In the genomic region with DNA sequence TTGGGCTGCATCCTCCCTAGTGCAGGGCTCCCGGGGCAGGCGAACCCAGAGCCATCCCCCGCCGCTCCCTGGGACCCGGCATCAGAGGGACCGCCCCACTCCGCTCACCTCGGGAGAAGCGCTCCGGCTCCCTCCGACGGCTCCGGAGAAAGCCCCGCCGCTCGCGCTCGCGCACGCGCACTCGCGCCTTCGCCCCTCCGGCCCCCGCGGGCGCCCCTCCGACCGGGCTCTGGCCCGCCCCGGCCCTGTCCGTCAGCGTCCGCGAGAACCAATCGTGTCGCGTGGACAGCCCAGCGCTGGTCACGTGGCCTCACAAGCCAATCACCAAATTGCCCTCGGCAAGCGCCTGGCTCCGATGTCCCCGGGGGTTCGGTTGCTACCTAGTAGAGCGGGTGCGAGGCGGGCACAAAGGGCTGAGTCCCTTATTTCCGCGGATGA, we compare ENCODE assay signal across 8 mouse cellular contexts. TPM values are rescaled to one million over a fixed set of nuclear protein-coding genes. Genes with fewer than 3 reads are reported as not detected.
DNase-seq lines count a peak whose midpoint lies in the region; ATAC-seq and TF ChIP-seq lines count a peak whose summit lies in the region.

A gene (minus strand): TSS at position 191 of the 438 bp plus-strand sequence.

- peaks cover 2% of the 10 kb centered on the region; the same call in 1 of the 2 replicates for H3K9me3 ChIP-seq in erythroblast, embryonic 14.5 days (ENCODE audit: control insufficient read depth, low read length)
- no peaks in the 10 kb centered on the region for H3K9me3 ChIP-seq in forebrain, embryonic 13.5 days (replicated peaks)
- no peaks in the 10 kb centered on the region for H3K9me3 ChIP-seq in liver, embryonic 14.5 days (ENCODE audit: control insufficient read depth, low read length)
- no peaks in the 10 kb centered on the region for H3K9me3 ChIP-seq in neural tube, embryonic 13.5 days
- no peaks in the 10 kb centered on the region for H3K9me3 ChIP-seq in stomach, postnatal 0 days (ENCODE audit: control insufficient read depth, low read length)

- under 1% methylated on average over 49 of the region's 51 CpGs for WGBS in forebrain, embryonic 13.5 days
- under 1% methylated on average over 45 of the region's 51 CpGs for WGBS in liver, embryonic 14.5 days (ENCODE audit: insufficient replicate concordance)
- WGBS in neural tube, embryonic 13.5 days, result under 1% methylated on average over 43 of the region's 51 CpGs
- WGBS in stomach, postnatal 0 days, result under 1% methylated on average over 45 of the region's 51 CpGs

- peak; percentile 89 to 91 for DNase-seq in heart, postnatal 10 days
- DNase-seq in kidney, postnatal 4 days, result peak; percentile 91 to 94
- peak; percentile 4 to 7 (median 5) for DNase-seq in liver, embryonic 14.5 days (ENCODE audit: low read depth in 3 of 3, low spot score in 3 of 3)
- peak; percentile 84 for DNase-seq in stomach, postnatal 0 days (ENCODE audit: low spot score)

- H3K4me3 ChIP-seq in erythroblast, embryonic 14.5 days (replicated peaks), result peak within 1 kb of the TSS; percentile 46
- H3K4me3 ChIP-seq in forebrain, embryonic 13.5 days, result peak within 1 kb of the TSS; percentile 70
- peak within 1 kb of the TSS; percentile 25 to 43 for H3K4me3 ChIP-seq in liver, embryonic 14.5 days (ENCODE audit: insufficient read depth in 1 of 2, low read depth in 2 of 2, low read length in 2 of 2)
- peak within 1 kb of the TSS; percentile 87 for H3K4me3 ChIP-seq in neural tube, embryonic 13.5 days
- H3K4me3 ChIP-seq in stomach, postnatal 0 days (ENCODE audit: low read depth, low read length), result peak within 1 kb of the TSS; percentile 55

- no peaks in the 10 kb centered on the region for H3K36me3 ChIP-seq in erythroblast, embryonic 14.5 days (ENCODE audit: control insufficient read depth)
- H3K36me3 ChIP-seq in forebrain, embryonic 13.5 days (ENCODE audit: poor library complexity, severe bottlenecking), result no peaks in the 10 kb centered on the region
- H3K36me3 ChIP-seq in liver, embryonic 14.5 days (replicated peaks; ENCODE audit: control insufficient read depth, insufficient read depth, low read depth), result no peaks in the 10 kb centered on the region
- no peaks in the 10 kb centered on the region for H3K36me3 ChIP-seq in neural tube, embryonic 13.5 days
- no peaks in the 10 kb centered on the region for H3K36me3 ChIP-seq in stomach, postnatal 0 days (ENCODE audit: control insufficient read depth, insufficient read depth, low read length)

- H3K4me1 ChIP-seq in erythroblast, embryonic 14.5 days (ENCODE audit: control insufficient read depth), result peaks cover 4% of the 10 kb centered on the region
- peaks cover 28% of the 10 kb centered on the region for H3K4me1 ChIP-seq in forebrain, embryonic 13.5 days
- no peaks in the 10 kb centered on the region for H3K4me1 ChIP-seq in liver, embryonic 14.5 days (replicated peaks; ENCODE audit: control insufficient read depth in 2 of 2, insufficient read depth in 2 of 2, low read length in 1 of 2)
- H3K4me1 ChIP-seq in neural tube, embryonic 13.5 days (replicated peaks), result peaks cover 46% of the 10 kb centered on the region
- no peaks in the 10 kb centered on the region; the same call in 1 of the 2 replicates for H3K4me1 ChIP-seq in stomach, postnatal 0 days (replicated peaks; ENCODE audit: control insufficient read depth, insufficient read depth)

- no peak for TF ChIP-seq EP300 in liver, embryonic 14.5 days (IDR thresholded peaks at IDR 0.05; ENCODE audit: low read depth)
- TF ChIP-seq EP300 in stomach, postnatal 0 days (optimal IDR thresholded peaks at IDR 0.05), result no peak

- H3K4me2 ChIP-seq in forebrain, embryonic 13.5 days, result peak within 1 kb of the TSS; percentile 78
- peak within 1 kb of the TSS; percentile 53 for H3K4me2 ChIP-seq in liver, embryonic 14.5 days (ENCODE audit: low read depth)
- H3K4me2 ChIP-seq in neural tube, embryonic 13.5 days, result peak within 1 kb of the TSS; percentile 85
- peak within 1 kb of the TSS; percentile 86 for H3K4me2 ChIP-seq in stomach, postnatal 0 days (replicated peaks; ENCODE audit: low read depth)

- peaks cover 43% of the 10 kb centered on the region for H3K27me3 ChIP-seq in erythroblast, embryonic 14.5 days (ENCODE audit: control insufficient read depth)
- peaks cover 23% of the 10 kb centered on the region for H3K27me3 ChIP-seq in forebrain, embryonic 13.5 days
- H3K27me3 ChIP-seq in liver, embryonic 14.5 days (ENCODE audit: control insufficient read depth, insufficient read depth, low read length), result peaks cover 33% of the 10 kb centered on the region
- peaks cover 18% of the 10 kb centered on the region for H3K27me3 ChIP-seq in neural tube, embryonic 13.5 days
- peaks cover 2% of the 10 kb centered on the region; the same call in 1 of the 2 replicates for H3K27me3 ChIP-seq in stomach, postnatal 0 days (ENCODE audit: control insufficient read depth, insufficient read depth, low read length)

- TF ChIP-seq CTCF in liver, embryonic 14.5 days (IDR thresholded peaks at IDR 0.05; ENCODE audit: low read depth), result no peak
- TF ChIP-seq CTCF in stomach, postnatal 0 days (IDR thresholded peaks at IDR 0.05; ENCODE audit: low read depth), result no peak

- ATAC-seq in erythroblast, adult 5-6 weeks (replicated peaks; ENCODE audit: low FRiP score, poor library complexity, severe bottlenecking), result no peak
- peak; percentile 97 for ATAC-seq in forebrain, embryonic 13.5 days
- ATAC-seq in liver, embryonic 14.5 days (ENCODE audit: insufficient read depth), result peak; percentile 79
- ATAC-seq in neural tube, embryonic 13.5 days (ENCODE audit: low read depth), result peak; percentile 95
- peak; percentile 95 for ATAC-seq in stomach, postnatal 0 days (ENCODE audit: low FRiP score, low TSS enrichment)

- peak within 1 kb of the TSS; percentile 68 for H3K27ac ChIP-seq in forebrain, embryonic 13.5 days
- no peak within 1 kb of the TSS for H3K27ac ChIP-seq in liver, embryonic 14.5 days
- peak within 1 kb of the TSS; percentile 80 for H3K27ac ChIP-seq in neural tube, embryonic 13.5 days (replicated peaks)
- no peak within 1 kb of the TSS for H3K27ac ChIP-seq in stomach, postnatal 0 days (replicated peaks)

- intact Hi-C loops in heart, postnatal 10 days (cut with DNase I), result no loop called here

- peak within 1 kb of the TSS; percentile 94 for H3K9ac ChIP-seq in forebrain, embryonic 13.5 days
- no peak within 1 kb of the TSS for H3K9ac ChIP-seq in liver, embryonic 14.5 days (replicated peaks)
- H3K9ac ChIP-seq in neural tube, embryonic 13.5 days, result peak within 1 kb of the TSS; percentile 90
- peak within 1 kb of the TSS; percentile 52 for H3K9ac ChIP-seq in stomach, postnatal 0 days (ENCODE audit: low read length)

RNA-seq across cellular contexts. Expression of the gene that starts here (rescaled TPM):
- 0.05 TPM in 1 of 2 replicates, not detected in the other for polyA plus RNA-seq in erythroblast, embryonic 14.5 days (2012)
- not detected in 2 replicates for total RNA-seq in erythroblast, adult 5-6 weeks (2015; ENCODE audit: low replicate concordance)
- not detected in 2 replicates for total RNA-seq in erythroblast, adult 5-6 weeks (2017; ENCODE audit: low replicate concordance)
- polyA plus RNA-seq in forebrain, embryonic 13.5 days (2015; fragmentation: Nextera tagmentation; extraction: Ambion mirVana), result 41.4 and 41.5 TPM in 2 replicates
- 1 to 10 TPM; 7.9 to 9.6 TPM for total RNA-seq in heart, postnatal 10 days (2021)
- 0.51 and 0.60 TPM in 2 replicates for polyA plus RNA-seq in liver, embryonic 14.5 days (2012; rRNA removed)
- 1.0 and 1.2 TPM in 2 replicates for polyA plus RNA-seq in liver, embryonic 14.5 days (2014; fragmentation: Nextera tagmentation; extraction: Ambion mirVana)
- 24.9 and 27.5 TPM in 2 replicates for polyA plus RNA-seq in neural tube, embryonic 13.5 days (2015; fragmentation: Nextera tagmentation; extraction: Ambion mirVana)
- polyA plus RNA-seq in stomach, postnatal 0 days (2015; fragmentation: Nextera tagmentation; extraction: Ambion mirVana), result 4.2 and 4.7 TPM in 2 replicates

Comparison
In these comparisons a context has a peak if more than half of its experiments do, and no peak if none do; other contexts are left out.
1. RNA of the gene that starts here (total RNA-seq): 7.9 to 9.6 TPM in heart, postnatal 10 days; not detected in erythroblast, adult 5-6 weeks; every median in the first group is over 4 times any median in the second.
2. H3K4me3 ChIP-seq: peak in every context shown above with its lines; median percentile 87 in neural tube, embryonic 13.5 days; 70 in forebrain, embryonic 13.5 days; 55 in stomach, postnatal 0 days; 46 in erythroblast, embryonic 14.5 days; 34 in liver, embryonic 14.5 days.
3. H3K27ac ChIP-seq: peak in forebrain, embryonic 13.5 days (single experiment) and neural tube, embryonic 13.5 days (single experiment); none in liver, embryonic 14.5 days (single experiment) and stomach, postnatal 0 days (single experiment).
4. DNase-seq: peak in every context shown above with its lines; median percentile 92 in kidney, postnatal 4 days; 90 in heart, postnatal 10 days; 84 in stomach, postnatal 0 days; 5 in liver, embryonic 14.5 days.
5. Peak in every context shown above with its lines, with median percentiles within 50 percentile points of each other: H3K4me2 ChIP-seq.